Mouse (Mus musculus): ENCODE data around the gene Zfp553.

- no peak for TF ChIP-seq CTCF (IDR thresholded peaks at IDR 0.05; ENCODE audit: borderline replicate concordance, insufficient read depth, low read depth, low read length)
- TF ChIP-seq POLR2A (IDR thresholded peaks at IDR 0.05; ENCODE audit: borderline replicate concordance, insufficient read depth, low read length) = no peak
Measured at GRCm38 (mm10) chr7:127210266-127210665, 22.6 kb upstream of the Zfp553 start.
